ENCODE assay signal across 9 mouse cellular contexts in the genomic region with DNA sequence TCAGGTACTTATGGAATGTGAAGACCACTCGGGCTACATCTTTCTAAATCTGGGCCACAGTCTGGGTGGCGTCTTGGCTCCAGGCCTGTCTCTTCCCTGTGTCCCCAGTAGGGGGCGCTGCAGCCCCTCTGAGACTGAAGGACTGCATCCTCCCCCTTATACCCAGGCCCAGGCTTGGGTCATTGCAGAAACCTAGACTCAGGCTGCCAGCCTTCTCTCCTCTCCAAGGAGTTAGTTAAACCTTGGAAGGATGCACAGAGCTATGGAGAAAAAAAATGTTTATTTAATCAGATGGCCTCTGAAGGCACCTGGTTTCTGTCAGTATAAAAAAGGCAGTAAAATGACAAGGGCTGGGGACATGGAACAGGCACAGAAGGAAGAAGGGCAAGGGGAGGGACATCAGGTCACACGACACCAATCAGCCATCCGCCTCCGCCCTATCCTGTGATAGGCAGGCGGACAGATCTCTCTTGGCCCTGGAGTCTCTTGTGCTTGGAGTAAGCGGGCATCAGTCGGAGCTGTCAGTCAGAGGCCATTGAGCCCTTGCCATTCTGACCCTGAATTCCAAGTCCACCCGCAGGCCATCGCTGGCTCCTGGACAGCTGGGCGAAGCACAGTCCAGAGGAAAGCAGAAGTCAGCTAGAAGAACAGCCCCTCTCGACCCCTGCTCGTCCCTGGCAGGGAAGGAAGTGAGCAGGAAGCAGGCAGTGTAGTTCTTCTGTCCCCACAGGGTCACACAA. TPM values are rescaled to one million over a fixed set of nuclear protein-coding genes. Genes with fewer than 3 reads are reported as not detected.
DNase-seq lines count a peak whose midpoint lies in the region; ATAC-seq and TF ChIP-seq lines count a peak whose summit lies in the region.
"Had no signal": no experiment of that assay in that cellular context is flagged by ENCODE, and none has a peak within 500 bp of the region (broad histone marks: within the 10 kb centered on the region; RNA-seq: fewer than 3 reads in every experiment).

No protein-coding gene starts in this region.

- H3K27me3 ChIP-seq in MEL (ENCODE audit: control insufficient read depth in 1 of 2, insufficient read depth in 2 of 2, low read length in 2 of 2): no peaks in the 10 kb centered on the region
- no peaks in the 10 kb centered on the region for H3K27me3 ChIP-seq in hindbrain, embryonic 12.5 days

- H3K4me1 ChIP-seq in MEL (ENCODE audit: control insufficient read depth in 1 of 2, insufficient read depth in 2 of 2, low read length in 2 of 2): peaks cover 14 to 31% of the 10 kb centered on the region in 2 experiments
- H3K4me1 ChIP-seq in hindbrain, embryonic 12.5 days: peaks cover 26% of the 10 kb centered on the region

- 0 out of 2 replicates have a peak overlapping the region, but pooled peaks have one; percentile 8 for H3K4me2 ChIP-seq in hindbrain, embryonic 12.5 days (replicated peaks)

- H3K9ac ChIP-seq in MEL (ENCODE audit: control insufficient read depth, low read depth, low read length, poor library complexity, severe bottlenecking): no peak overlapping the region
- H3K9ac ChIP-seq in hindbrain, embryonic 12.5 days: peak overlapping the region; percentile 23; the same call in 1 of the 2 replicates

- peak; percentile 58 for DNase-seq in MEL (ENCODE audit: low read depth, low spot score)
- peak; percentile 83 for DNase-seq in cerebellum, adult 9-11 months
- DNase-seq in frontal cortex, postnatal 14 days (ENCODE audit: low spot score in 2 of 2): peak; percentile 70 to 77
- DNase-seq in layer of hippocampus, postnatal 36 days: peak; percentile 64 to 75
- peak; percentile 87 to 88 for DNase-seq in lung, postnatal 4 days
- peak; percentile 69 to 75 for DNase-seq in right cerebral cortex, adult 2 months (ENCODE audit: low spot score in 2 of 2)
- peak; percentile 71 for DNase-seq in urinary bladder, postnatal 14 days (ENCODE audit: low spot score)

- H3K36me3 ChIP-seq in MEL (ENCODE audit: control insufficient read depth in 1 of 2, insufficient read depth in 2 of 2, low read length in 2 of 2): peaks cover 7 to 20% of the 10 kb centered on the region in 2 experiments; a peak in 3 of 4 replicates
- 0 out of 2 replicates have a peak, but pooled peaks cover 11% of the 10 kb centered on the region for H3K36me3 ChIP-seq in hindbrain, embryonic 12.5 days

- peak; percentile 81 to 95 (median 93) for TF ChIP-seq CTCF in MEL (IDR thresholded peaks at IDR 0.05 in 2 of 3, conservative IDR thresholded peaks at IDR 0.05 in 1 of 3; ENCODE audit: control insufficient read depth in 1 of 3, insufficient read depth in 1 of 3, low read depth in 2 of 3, low read length in 3 of 3, poor library complexity in 1 of 3, severe bottlenecking in 1 of 3)

- no peak overlapping the region for H3K27ac ChIP-seq in MEL (ENCODE audit: control insufficient read depth, low read depth, low read length)
- H3K27ac ChIP-seq in hindbrain, embryonic 12.5 days: peak overlapping the region; percentile 35

- no peaks in the 10 kb centered on the region; the same call in 1 of the 2 replicates for H3K79me2 ChIP-seq in MEL (ENCODE audit: control insufficient read depth, insufficient read depth, low read length, poor library complexity)

- TF ChIP-seq EP300 in MEL (IDR thresholded peaks at IDR 0.05; ENCODE audit: low read depth in 1 of 2, low read length in 2 of 2): no peak

- no peaks in the 10 kb centered on the region for H3K9me3 ChIP-seq in MEL (replicated peaks; ENCODE audit: insufficient read depth, low read length)
- no peaks in the 10 kb centered on the region for H3K9me3 ChIP-seq in hindbrain, embryonic 12.5 days (replicated peaks)

- H3K4me3 ChIP-seq in MEL (ENCODE audit: control insufficient read depth in 1 of 2, insufficient read depth in 1 of 2, low read depth in 2 of 2, low read length in 2 of 2): no peak overlapping the region
- no peak overlapping the region for H3K4me3 ChIP-seq in hindbrain, embryonic 12.5 days

- ATAC-seq in hindbrain, embryonic 12.5 days (ENCODE audit: low FRiP score): peak; percentile 49

- WGBS in hindbrain, embryonic 12.5 days: 16% methylated on average over 14 of the region's 14 CpGs

- peak; percentile 54 for TF ChIP-seq RAD21 in MEL (IDR thresholded peaks at IDR 0.05; ENCODE audit: low read depth, low read length)

- no peak for TF ChIP-seq POLR2A in MEL (IDR thresholded peaks at IDR 0.05; ENCODE audit: control insufficient read depth in 1 of 2, insufficient read depth in 1 of 2, low read depth in 1 of 2, low read length in 2 of 2, poor library complexity in 1 of 2)

TF ChIP-seq in MEL, 35 proteins besides CTCF, POLR2A, EP300 and RAD21:
- TF ChIP-seq TCF12 (IDR thresholded peaks at IDR 0.05; ENCODE audit: low read depth, low read length) (no peak), E2F4 (IDR thresholded peaks at IDR 0.05; ENCODE audit: borderline replicate concordance, low read depth, low read length) (no peak), KAT2A (conservative IDR thresholded peaks at IDR 0.05; ENCODE audit: low read depth, low read length) (no peak), SIN3A (IDR thresholded peaks at IDR 0.05; ENCODE audit: low read length) (peak; percentile 29; the same call in 1 of the 2 replicates), SMC3 (IDR thresholded peaks at IDR 0.05; ENCODE audit: low read depth, low read length) (peak; percentile 54), BHLHE40 (IDR thresholded peaks at IDR 0.05; ENCODE audit: borderline replicate concordance, low read depth, low read length) (no peak), TBP (IDR thresholded peaks at IDR 0.05; ENCODE audit: low read depth, low read length) (no peak), MXI1 (IDR thresholded peaks at IDR 0.05; ENCODE audit: low read depth, low read length) (0 out of 2 replicates have a peak, but pooled peaks have one; percentile 19), ZC3H11A (IDR thresholded peaks at IDR 0.05; ENCODE audit: low read depth, low read length) (peak; percentile 42; the same call in 1 of the 2 replicates), ETS1 (IDR thresholded peaks at IDR 0.05; ENCODE audit: low read depth, low read length) (no peak), MAX (IDR thresholded peaks at IDR 0.05; ENCODE audit: low read length) (no peak), TAL1 (IDR thresholded peaks at IDR 0.05; ENCODE audit: low read length) (no peak), USF2 (IDR thresholded peaks at IDR 0.05; ENCODE audit: borderline replicate concordance in 1 of 2, insufficient read depth in 1 of 2, low read depth in 1 of 2, low read length in 2 of 2) (no peak), ELF1 (IDR thresholded peaks at IDR 0.05; ENCODE audit: low read depth, low read length) (no peak), CHD1 (IDR thresholded peaks at IDR 0.05; ENCODE audit: low read depth, low read length) (no peak), ZKSCAN1 (IDR thresholded peaks at IDR 0.05; ENCODE audit: low read depth, low read length) (no peak), JUND (IDR thresholded peaks at IDR 0.05; ENCODE audit: low read depth, low read length) (no peak)

RNA-seq across cellular contexts. Expression of a gene that starts 12.0 kb away (rescaled TPM):
- 1,032 and 1,220 TPM in 2 replicates for total RNA-seq in MEL (2012; rRNA removed)
- polyA plus RNA-seq in MEL (2012; ENCODE audit: insufficient read depth in 1 of 2, insufficient read length in 2 of 2, low read depth in 1 of 2, low replicate concordance in 2 of 2, missing spikeins in 1 of 2): over 10,000 TPM in 1 of 2 experiments, 1,000 to 10,000 TPM in 1; 4,130 to 27,726 TPM
- 1,350 and 1,487 TPM in 2 replicates for polyA plus RNA-seq in hindbrain, embryonic 12.5 days (2016; fragmentation: Nextera tagmentation; extraction: Ambion mirVana)
- total RNA-seq in layer of hippocampus, postnatal 36 days (2021): 1,000 to 10,000 TPM; 1,811 to 1,865 TPM

RNA-seq across cellular contexts. Expression of a gene that starts 14.3 kb away (rescaled TPM):
- total RNA-seq in MEL (2012; rRNA removed): 200 and 238 TPM in 2 replicates
- polyA plus RNA-seq in MEL (2012; ENCODE audit: insufficient read depth in 1 of 2, insufficient read length in 2 of 2, low read depth in 1 of 2, low replicate concordance in 2 of 2, missing spikeins in 1 of 2): 100 to 1,000 TPM in 1 of 2 experiments, not detected in 1; 341 TPM
- 44.4 and 47.2 TPM in 2 replicates for polyA plus RNA-seq in hindbrain, embryonic 12.5 days (2016; fragmentation: Nextera tagmentation; extraction: Ambion mirVana)
- total RNA-seq in layer of hippocampus, postnatal 36 days (2021): 10 to 100 TPM; 20.8 to 21.5 TPM

RNA-seq across cellular contexts. Expression of a gene that starts 16.8 kb away (rescaled TPM):
- not detected in 2 replicates for total RNA-seq in MEL (2012; rRNA removed)
- not detected for polyA plus RNA-seq in MEL (2012; ENCODE audit: insufficient read depth in 1 of 2, insufficient read length in 2 of 2, low read depth in 1 of 2, low replicate concordance in 2 of 2, missing spikeins in 1 of 2)
- 1.6 and 5.0 TPM in 2 replicates for polyA plus RNA-seq in hindbrain, embryonic 12.5 days (2016; fragmentation: Nextera tagmentation; extraction: Ambion mirVana)
- not detected for total RNA-seq in layer of hippocampus, postnatal 36 days (2021)
- polyA plus RNA-seq: frontal cortex, adult 2 months had no signal

RNA-seq across cellular contexts. Expression of a gene that starts 21.4 kb away (rescaled TPM):
- total RNA-seq in MEL (2012; rRNA removed): 65.8 and 81.7 TPM in 2 replicates
- 100 to 1,000 TPM in 1 of 2 experiments, not detected in 1; 111 TPM for polyA plus RNA-seq in MEL (2012; ENCODE audit: insufficient read depth in 1 of 2, insufficient read length in 2 of 2, low read depth in 1 of 2, low replicate concordance in 2 of 2, missing spikeins in 1 of 2)
- polyA plus RNA-seq in hindbrain, embryonic 12.5 days (2016; fragmentation: Nextera tagmentation; extraction: Ambion mirVana): 90.6 and 92.4 TPM in 2 replicates
- total RNA-seq in layer of hippocampus, postnatal 36 days (2021): 10 to 100 TPM; 28.2 to 29.4 TPM

RNA-seq across cellular contexts. Expression of a gene that starts 29.6 kb away (rescaled TPM):
- 2.7 and 3.3 TPM in 2 replicates for total RNA-seq in MEL (2012; rRNA removed)
- polyA plus RNA-seq in MEL (2012; ENCODE audit: insufficient read depth in 1 of 2, insufficient read length in 2 of 2, low read depth in 1 of 2, low replicate concordance in 2 of 2, missing spikeins in 1 of 2): 1 to 10 TPM in 1 of 2 experiments, not detected in 1; 5.7 TPM
- polyA plus RNA-seq in hindbrain, embryonic 12.5 days (2016; fragmentation: Nextera tagmentation; extraction: Ambion mirVana): 7.0 and 7.7 TPM in 2 replicates
- total RNA-seq in layer of hippocampus, postnatal 36 days (2021): 1 to 10 TPM; 2.6 to 3.4 TPM
